Mouse (Mus musculus) heart, postnatal 0 days (tissue): ENCODE data around the gene Krtap9-3. TPM values are rescaled to one million over a fixed set of nuclear protein-coding genes. Genes with fewer than 3 reads are reported as not detected.

ENCODE experiments used
- ATAC-seq: fragments of 200-750 bp; cut with Nextera tagmentation; 2 replicates; pipeline ENCODE4 v1.8.0; 2017; ENCODE audit warnings: low read depth, moderate number of reproducible peaks, moderate library complexity; ENCODE audit not compliant: insufficient read depth
- DNase-seq: peaks from one replicate; pipeline ENCODE4 v3.0.0-alpha.2; 2016; ENCODE audit warnings: low spot score
- H3K27ac ChIP-seq: fragments of 300-500 bp; sonication (generic); 2 replicates; pipeline ENCODE4 v1.5.1; 2014; ENCODE audit warnings: low read depth, mild to moderate bottlenecking
- H3K27me3 ChIP-seq: fragments of 300-500 bp; sonication (generic); 2 replicates; pipeline ENCODE4 v1.6.1; 2014; ENCODE audit warnings: low read length, mixed read lengths; ENCODE audit not compliant: control insufficient read depth, insufficient read depth
- H3K36me3 ChIP-seq: fragments of 300-500 bp; sonication (generic); replicated peaks from 2 replicates; pipeline ENCODE4 v1.6.1; 2014; ENCODE audit warnings: low read length, mixed read lengths; ENCODE audit not compliant: control insufficient read depth, insufficient read depth
- H3K4me1 ChIP-seq: fragments of 300-500 bp; sonication (generic); 2 replicates; pipeline ENCODE4 v1.6.1; 2014; ENCODE audit warnings: antibody characterized with exemption; ENCODE audit not compliant: control insufficient read depth, insufficient read depth
- H3K4me2 ChIP-seq: fragments of 300-500 bp; sonication (generic); 2 replicates; pipeline ENCODE4 v1.6.1; 2014; ENCODE audit warnings: low read depth, mild to moderate bottlenecking, low read length, moderate library complexity
- H3K4me3 ChIP-seq: fragments of 300-500 bp; sonication (generic); 2 replicates; pipeline ENCODE4 v1.5.1; 2014; ENCODE audit warnings: low read depth, low read length
- H3K9ac ChIP-seq: fragments of 300-500 bp; sonication (generic); replicated peaks from 2 replicates; pipeline ENCODE4 v1.6.1; 2014; ENCODE audit warnings: low read depth, low read length, mixed read lengths
- H3K9me3 ChIP-seq: fragments of 300-500 bp; sonication (generic); replicated peaks from 2 replicates; pipeline ENCODE4 v1.6.1; 2016; ENCODE audit warnings: low read length; ENCODE audit not compliant: control insufficient read depth
- CTCF ChIP-seq: IDR thresholded peaks from 2 replicates; pipeline ENCODE4 v1.5.1; 2016; ENCODE audit warnings: antibody characterized with exemption, control low read depth, low read depth
- EP300 ChIP-seq: IDR thresholded peaks from 2 replicates; pipeline ENCODE4 v1.6.1; 2016; ENCODE audit warnings: antibody characterized with exemption, low read depth
- WGBS: fragments of 180-500 bp; shearing (Covaris S2); extraction: QIAGEN DNeasy Blood & Tissue Kit; methylation state at CpG from one replicate; pipeline ENCODE4 v1.1.7; 2014; 5-methylcytosine and 5-hydroxymethylcytosine counted together
- polyA plus RNA-seq: library from polyadenylated mRNA; unstranded; fragments of >200 nt; fragmentation: Nextera tagmentation; extraction: Ambion mirVana; gene quantifications from 2 replicates; pipeline ENCODE4 v1.2.1, GENCODE M21; 2015
- total RNA-seq: library from RNA; depleted of rRNA; stranded (reverse); fragments of >200 nt; gene quantifications from 2 replicates; pipeline ENCODE4 v1.2.3, GENCODE M21; 2014; ENCODE audit warnings: low replicate concordance

Krtap9-3 gene
- total and polyA plus RNA-seq, 2 experiments from 2014 or later: not detected

- H3K9me3 ChIP-seq: no peaks in the 10 kb centered on the region
- H3K4me3 ChIP-seq: no peak overlapping the region
- DNase-seq (no peak), ATAC-seq (no peak)
- no peak overlapping the region for H3K27ac ChIP-seq
- H3K36me3 ChIP-seq: no peaks in the 10 kb centered on the region
- H3K4me1 ChIP-seq: no peaks in the 10 kb centered on the region
- H3K9ac ChIP-seq: no peak overlapping the region
- no peak overlapping the region for H3K4me2 ChIP-seq
- H3K27me3 ChIP-seq: no peaks in the 10 kb centered on the region
- no peak for TF ChIP-seq EP300
- no peak for TF ChIP-seq CTCF
- WGBS: 83% methylated on average over 5 of the region's 5 CpGs
Measured at GRCm38 (mm10) chr11:99581051-99581450, 16.9 kb downstream of the Krtap9-3 start.

- ATAC-seq (no peak), DNase-seq (no peak)
- H3K9me3 ChIP-seq: no peaks in the 10 kb centered on the region
- TF ChIP-seq EP300: no peak
- no peak for TF ChIP-seq CTCF
- no peak within 1 kb of the TSS for H3K4me3 ChIP-seq
- no peaks in the 10 kb centered on the region for H3K36me3 ChIP-seq
- 74% methylated on average over 5 of the region's 6 CpGs for WGBS
- H3K9ac ChIP-seq: no peak within 1 kb of the TSS
- no peaks in the 10 kb centered on the region for H3K4me1 ChIP-seq
- no peak within 1 kb of the TSS for H3K4me2 ChIP-seq
- H3K27ac ChIP-seq: no peak within 1 kb of the TSS
- no peaks in the 10 kb centered on the region for H3K27me3 ChIP-seq
Measured at GRCm38 (mm10) chr11:99580636-99581035, 17.3 kb downstream of the Krtap9-3 start, which contains the start of gene Krtap1-5. Gene Krtap1-5, minus strand, starts transcription at chr11:99581016.

- no peak for ATAC-seq
- H3K9ac ChIP-seq: no peak overlapping the region
Measured at GRCm38 (mm10) chr11:99574106-99574505, 23.8 kb downstream of the Krtap9-3 start.

GRCm38 (mm10) chr11:99573164-99573563 is 24.7 kb downstream of the Krtap9-3 start:
- H3K4me3 ChIP-seq: no peak overlapping the region
- WGBS: 55% methylated on average over 4 of the region's 4 CpGs
- no peaks in the 10 kb centered on the region for H3K9me3 ChIP-seq
- H3K4me1 ChIP-seq: no peaks in the 10 kb centered on the region
- DNase-seq (no peak), ATAC-seq (no peak)
- no peak overlapping the region for H3K4me2 ChIP-seq
- no peaks in the 10 kb centered on the region for H3K27me3 ChIP-seq
- no peak overlapping the region for H3K9ac ChIP-seq
- no peaks in the 10 kb centered on the region for H3K36me3 ChIP-seq
- no peak overlapping the region for H3K27ac ChIP-seq
- TF ChIP-seq CTCF: no peak
- no peak for TF ChIP-seq EP300

More at GRCm38 (mm10) chr11:99574106-99574505, 23.8 kb downstream of the Krtap9-3 start:
- WGBS: 2% methylated on average over 7 of the region's 7 CpGs
- peak overlapping the region; percentile 39 for H3K4me2 ChIP-seq
- H3K4me3 ChIP-seq: no peak overlapping the region
- no peaks in the 10 kb centered on the region for H3K9me3 ChIP-seq
- H3K36me3 ChIP-seq: no peaks in the 10 kb centered on the region
- no peaks in the 10 kb centered on the region for H3K27me3 ChIP-seq
- TF ChIP-seq EP300 (no peak), CTCF (peak; percentile 86)
- no peak overlapping the region for H3K27ac ChIP-seq
- peak; percentile 39 for DNase-seq
- H3K4me1 ChIP-seq: no peaks in the 10 kb centered on the region

- no peaks in the 10 kb centered on the region for H3K36me3 ChIP-seq
- no peak within 1 kb of the TSS for H3K4me3 ChIP-seq
- TF ChIP-seq EP300 (no peak), CTCF (no peak)
- no peak within 1 kb of the TSS for H3K27ac ChIP-seq
- no peaks in the 10 kb centered on the region for H3K9me3 ChIP-seq
- WGBS: 85% methylated on average over 7 of the region's 7 CpGs
- no peak for DNase-seq
- no peak within 1 kb of the TSS for H3K9ac ChIP-seq
- no peak for ATAC-seq
- H3K4me2 ChIP-seq: no peak within 1 kb of the TSS
- H3K27me3 ChIP-seq: no peaks in the 10 kb centered on the region
- H3K4me1 ChIP-seq: no peaks in the 10 kb centered on the region
Measured at GRCm38 (mm10) chr11:99566530-99566929, 31.4 kb downstream of the Krtap9-3 start, which contains the start of gene Krtap3-1. Gene Krtap3-1, minus strand, starts transcription at chr11:99566630.

- 73% methylated on average over 6 of the region's 6 CpGs for WGBS
- TF ChIP-seq CTCF: no peak
- TF ChIP-seq EP300: no peak
- Histone ChIP-seq H3K27me3 (no peaks in the 10 kb centered on the region), H3K36me3 (no peaks in the 10 kb centered on the region), H3K4me1 (no peaks in the 10 kb centered on the region), H3K9ac (no peak overlapping the region), H3K4me2 (no peak overlapping the region), H3K27ac (no peak overlapping the region), H3K9me3 (no peaks in the 10 kb centered on the region), H3K4me3 (no peak overlapping the region)
- DNase-seq (no peak), ATAC-seq (no peak)
Measured at GRCm38 (mm10) chr11:99562580-99562979, 35.3 kb downstream of the Krtap9-3 start.
